Mouse (Mus musculus) C2C12 (cell line): ENCODE data around the gene Lhx8.

Experiments
- CTCF ChIP-seq: IDR thresholded peaks from one replicate; pipeline ENCODE4 v1.5.1; 2011; ENCODE audit not compliant: control insufficient read depth, insufficient read depth, insufficient read length
- USF1 ChIP-seq: IDR thresholded peaks from one replicate; pipeline ENCODE4 v1.6.1; 2011; ENCODE audit warnings: low read depth, mild to moderate bottlenecking, control low read depth, moderate library complexity

DNA sequence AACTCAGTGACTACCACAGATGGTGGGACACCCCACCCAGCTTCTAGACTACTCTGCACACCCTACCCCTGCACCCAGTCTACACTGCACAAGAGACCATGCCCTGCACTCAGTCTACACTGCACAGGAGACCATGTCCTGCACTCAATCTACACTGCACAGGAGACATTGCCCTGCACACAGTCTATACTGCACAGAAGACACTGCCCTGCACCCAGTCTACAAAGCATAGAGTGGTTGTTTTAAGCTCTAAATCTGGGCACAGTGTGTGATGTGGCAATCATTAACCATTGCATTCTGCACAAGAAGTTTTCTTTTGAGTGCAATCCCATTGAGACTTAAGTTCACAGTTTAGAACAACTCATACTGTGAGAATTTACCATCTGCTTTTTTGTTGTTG is 42.2 kb upstream of the Lhx8 start:
- TF ChIP-seq CTCF, result no peak
- no peak for TF ChIP-seq USF1
